Comparison of ENCODE assay signal across 8 mouse cellular contexts in genomic region chr13:32338513-32339365, GRCm38 (mm10). TPM values are rescaled to one million over a fixed set of nuclear protein-coding genes. Genes with fewer than 3 reads are reported as not detected.
DNase-seq lines count a peak whose midpoint lies in the region; ATAC-seq lines count a peak whose summit lies in the region.

Gene Gmds (minus strand): TSS chr13:32338740.

- intact Hi-C loops in gastrocnemius, postnatal 14 days (cut with DNase I; ENCODE audit: low total_unique reads), result no loop called here
- intact Hi-C loops in left cerebral cortex, postnatal 10 days (cut with DNase I), result no loop called here

- DNase-seq in adipocyte (ENCODE audit: low spot score), result peak; percentile 85
- peak; percentile 91 for DNase-seq in embryo, embryonic 10 days (ENCODE audit: low spot score)
- peak; percentile 92 for DNase-seq in gastrocnemius, postnatal 14 days
- peak; percentile 83 to 96 for DNase-seq in left cerebral cortex, postnatal 10 days (ENCODE audit: extremely low spot score in 1 of 2, low spot score in 2 of 2)
- peak; percentile 94 for DNase-seq in right cerebral cortex, postnatal 25 days
- peak; percentile 90 to 93 for DNase-seq in urinary bladder, postnatal 4 days (ENCODE audit: low spot score in 2 of 2)

- ATAC-seq in inflammation-experienced regulatory T-cells, adult 6 months, result peak; percentile 91
- ATAC-seq in megakaryocyte-erythroid progenitor cell, adult 5-6 weeks (replicated peaks; ENCODE audit: low FRiP score, low TSS enrichment, poor library complexity, severe bottlenecking), result peak; percentile 95

RNA-seq across cellular contexts. Expression of gene Gmds, which starts in this region (rescaled TPM):
- 1 to 10 TPM; 2.7 to 2.8 TPM for total RNA-seq in gastrocnemius, postnatal 14 days (2021)
- polyA plus RNA-seq in inflammation-experienced regulatory T-cells, adult 6 months (2017; shearing (Covaris generic)), result 10 to 100 TPM; 17.2 to 26.3 (median 21.8) TPM
- total RNA-seq in left cerebral cortex, postnatal 10 days (2021), result 10 to 100 TPM; 15.8 to 17.7 TPM
- total RNA-seq in megakaryocyte-erythroid progenitor cell, adult 5-6 weeks (2014; fragmentation: Nextera tagmentation), result 11.4 and 12.1 TPM in 2 replicates
- total RNA-seq in megakaryocyte-erythroid progenitor cell, adult 5-6 weeks (2017), result 16.2 and 17.4 TPM in 2 replicates

Comparison
In these comparisons a context has a peak if more than half of its experiments do, and no peak if none do; other contexts are left out.
1. Peak in every context shown above with its lines: DNase-seq and ATAC-seq.